Mouse (Mus musculus): ENCODE measurements around the gene Gm17018. TPM values are rescaled to one million over a fixed set of nuclear protein-coding genes. Genes with fewer than 3 reads are reported as not detected.

The Gm17018 gene
- total RNA-seq, 2 experiments from 2014 or later: 0.68 to 1.2 TPM

DNA sequence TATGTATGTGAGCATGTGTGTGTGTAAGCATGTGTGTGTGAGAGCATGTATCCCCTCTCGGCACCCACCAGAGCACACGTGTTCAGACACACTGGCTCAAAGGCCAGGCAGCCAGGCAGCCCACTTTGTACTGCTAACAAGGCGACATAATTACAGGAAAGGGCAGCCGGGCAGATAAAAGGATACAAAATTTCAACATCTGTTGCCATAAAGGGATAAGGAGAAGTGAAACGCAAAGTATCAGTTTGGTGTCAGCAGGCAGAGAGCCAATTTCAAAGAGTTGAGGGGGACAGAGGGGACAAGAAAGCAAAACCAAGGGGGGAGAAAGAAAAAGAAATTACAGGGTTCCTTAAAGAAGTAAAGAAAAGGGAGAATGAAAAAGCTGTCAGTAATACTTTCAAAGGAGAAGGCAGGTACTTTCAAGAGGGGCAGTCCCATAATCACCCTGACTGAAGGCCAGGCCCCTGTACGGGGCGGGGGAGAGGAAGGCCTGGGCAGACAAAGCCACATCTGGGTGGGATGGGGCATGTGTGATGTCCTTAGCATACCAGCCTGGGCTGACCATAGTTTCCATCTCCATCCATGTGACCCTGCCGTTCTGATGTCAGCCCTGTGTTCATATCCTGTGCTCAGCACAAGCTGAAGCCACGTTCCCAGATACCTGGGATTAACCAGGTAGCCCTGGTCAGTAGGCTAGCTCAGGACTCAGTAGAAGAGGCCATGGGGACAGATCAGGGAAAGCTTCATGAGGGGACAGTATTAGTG is 24.6 kb downstream of the Gm17018 start:
- ATAC-seq (replicated peaks; ENCODE audit: low FRiP score, poor library complexity, severe bottlenecking): no peak

- no peak for ATAC-seq (replicated peaks; ENCODE audit: low FRiP score, poor library complexity, severe bottlenecking)
Measured at GRCm38 (mm10) chr19:45586850-45587249, 26.4 kb downstream of the Gm17018 start.

DNA sequence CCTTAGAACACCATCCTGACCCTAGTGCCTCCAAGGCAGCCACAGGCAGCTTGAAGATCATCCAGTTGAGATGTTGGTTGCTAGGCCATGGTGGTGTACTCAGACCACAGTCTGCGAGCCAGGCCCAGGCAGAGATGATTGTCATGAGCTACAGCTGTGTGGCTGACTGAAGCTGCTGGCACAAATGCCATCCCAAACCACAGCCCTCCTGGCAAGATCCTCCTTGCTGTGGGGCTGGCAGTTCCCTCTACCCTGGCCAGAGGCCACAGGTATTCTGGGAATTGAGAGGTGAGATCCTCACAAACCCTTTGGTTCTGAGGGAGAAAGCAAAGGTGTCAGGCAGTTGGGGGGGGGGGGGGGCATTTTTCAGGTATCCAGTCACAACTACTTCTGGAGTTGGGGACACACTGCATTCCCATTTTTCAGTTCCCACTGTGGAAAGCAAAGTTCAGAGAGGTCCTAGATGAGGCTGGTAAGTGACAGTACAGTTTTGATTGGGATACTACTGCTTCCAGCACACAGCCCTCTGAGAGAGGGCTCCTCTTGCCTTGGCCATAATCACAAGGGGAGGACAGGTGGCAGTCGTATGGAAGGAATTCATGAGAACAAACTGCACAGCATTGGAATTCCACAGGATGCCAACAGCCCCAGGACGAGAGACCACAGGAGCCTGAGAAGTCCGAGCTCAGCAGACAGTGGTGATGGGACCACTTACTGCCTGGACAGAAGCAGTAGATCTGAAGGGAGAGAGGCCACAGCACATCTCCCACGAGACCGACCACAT is 27.3 kb downstream of the Gm17018 start:
- ATAC-seq (replicated peaks; ENCODE audit: low FRiP score, poor library complexity, severe bottlenecking): no peak

DNA sequence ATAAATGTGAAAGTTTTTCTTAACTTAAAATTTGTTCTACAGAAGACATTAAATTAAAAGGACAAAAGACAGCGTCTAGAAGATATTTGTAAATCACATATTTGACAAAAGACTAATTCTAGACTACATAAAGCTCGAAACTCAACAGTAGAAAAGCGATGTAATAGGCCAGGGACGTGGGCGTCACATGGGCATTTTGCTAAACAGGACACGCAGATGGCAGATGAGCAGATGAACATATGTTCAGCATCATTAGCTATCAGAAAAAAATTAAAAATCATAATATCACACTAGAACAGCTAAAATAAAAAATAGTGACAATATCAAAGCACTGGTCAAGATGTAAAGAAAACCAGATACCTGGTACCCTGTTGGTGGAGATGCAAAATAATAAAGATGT is 29.3 kb downstream of the Gm17018 start:
- ATAC-seq (replicated peaks; ENCODE audit: low FRiP score, poor library complexity, severe bottlenecking): no peak

- ATAC-seq (replicated peaks; ENCODE audit: low FRiP score, poor library complexity, severe bottlenecking): no peak
Measured at GRCm38 (mm10) chr19:45591704-45592103, 31.3 kb downstream of the Gm17018 start.

GRCm38 (mm10) chr19:45592916-45593315 is 32.5 kb downstream of the Gm17018 start:
- ATAC-seq (replicated peaks; ENCODE audit: low FRiP score, poor library complexity, severe bottlenecking): no peak

GRCm38 (mm10) chr19:45594079-45594478 is 33.7 kb downstream of the Gm17018 start:
- no peak for ATAC-seq (replicated peaks; ENCODE audit: low FRiP score, poor library complexity, severe bottlenecking)

- ATAC-seq (replicated peaks; ENCODE audit: low FRiP score, poor library complexity, severe bottlenecking): no peak
Measured at GRCm38 (mm10) chr19:45595481-45595880, 35.1 kb downstream of the Gm17018 start.

- ATAC-seq (replicated peaks; ENCODE audit: low FRiP score, poor library complexity, severe bottlenecking): no peak
Measured at GRCm38 (mm10) chr19:45596019-45596418, 35.6 kb downstream of the Gm17018 start.

- no peak for ATAC-seq (replicated peaks; ENCODE audit: low FRiP score, poor library complexity, severe bottlenecking)
Measured at GRCm38 (mm10) chr19:45596434-45596833, 36.0 kb downstream of the Gm17018 start.

DNA sequence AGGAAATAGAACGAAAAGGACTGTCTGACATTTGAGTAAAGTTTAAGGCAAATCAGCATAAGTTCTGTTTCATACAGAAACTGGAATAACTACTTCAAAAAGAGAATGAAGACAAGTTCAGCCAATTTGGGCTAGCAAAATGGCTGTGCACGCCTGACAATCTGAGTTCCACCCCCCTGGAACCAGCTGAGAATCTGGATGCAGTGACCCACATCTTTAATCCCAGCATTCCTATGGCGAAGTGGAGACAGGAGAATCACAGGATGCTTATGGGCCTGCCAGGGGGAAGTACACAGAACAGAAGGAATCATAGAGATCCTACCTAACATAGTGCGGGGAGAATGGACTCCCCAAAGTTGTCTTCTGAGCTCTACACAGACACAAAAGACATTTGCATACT is 36.7 kb downstream of the Gm17018 start:
- no peak for ATAC-seq (replicated peaks; ENCODE audit: low FRiP score, poor library complexity, severe bottlenecking)

GRCm38 (mm10) chr19:45602606-45603005 is 42.2 kb downstream of the Gm17018 start:
- ATAC-seq (replicated peaks; ENCODE audit: low FRiP score, poor library complexity, severe bottlenecking): no peak

- no peak for ATAC-seq (replicated peaks; ENCODE audit: low FRiP score, poor library complexity, severe bottlenecking)
Measured at GRCm38 (mm10) chr19:45606701-45607100, 46.3 kb downstream of the Gm17018 start.

- ATAC-seq (replicated peaks; ENCODE audit: low FRiP score, poor library complexity, severe bottlenecking): no peak
Measured at GRCm38 (mm10) chr19:45607479-45607878, 47.1 kb downstream of the Gm17018 start.

DNA sequence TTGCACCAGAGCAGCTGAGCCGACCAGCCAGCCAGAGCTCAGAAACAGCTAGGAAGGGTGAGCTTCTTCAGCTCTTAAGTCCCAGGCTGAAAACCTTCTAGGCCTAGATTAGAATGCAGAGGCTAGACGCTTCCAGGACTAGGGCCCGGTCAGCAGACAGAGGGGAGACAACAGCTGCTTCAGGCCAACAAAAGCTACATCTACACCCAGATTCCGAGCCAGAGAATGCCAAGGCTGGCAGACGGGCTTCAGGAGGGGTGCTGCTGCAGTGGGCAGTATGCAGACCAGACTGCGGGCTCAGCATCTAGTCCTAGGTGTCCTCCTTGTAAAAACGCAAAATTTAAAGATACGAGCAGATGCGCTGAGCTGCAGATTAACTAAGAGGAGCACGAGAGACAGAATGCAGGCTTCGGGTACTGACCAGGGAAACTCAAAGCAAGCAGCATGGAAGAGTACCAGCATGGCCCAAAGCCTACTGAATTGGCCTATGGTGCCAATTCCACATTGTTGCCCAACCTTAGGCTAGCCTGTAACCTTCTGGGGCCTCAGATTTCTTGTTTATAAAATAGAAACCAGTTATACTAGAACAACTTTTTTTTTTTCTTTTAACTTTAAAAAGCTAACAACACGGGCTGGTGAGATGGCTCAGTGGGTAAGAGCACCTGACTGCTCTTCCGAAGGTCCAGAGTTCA is 48.4 kb downstream of the Gm17018 start:
- no peak for ATAC-seq (replicated peaks; ENCODE audit: low FRiP score, poor library complexity, severe bottlenecking)

GRCm38 (mm10) chr19:45610823-45611222 is 50.4 kb downstream of the Gm17018 start:
- ATAC-seq (replicated peaks; ENCODE audit: low FRiP score, poor library complexity, severe bottlenecking): no peak

- ATAC-seq (replicated peaks; ENCODE audit: low FRiP score, poor library complexity, severe bottlenecking): no peak
Measured at GRCm38 (mm10) chr19:45614375-45614774, 54.0 kb downstream of the Gm17018 start.

DNA sequence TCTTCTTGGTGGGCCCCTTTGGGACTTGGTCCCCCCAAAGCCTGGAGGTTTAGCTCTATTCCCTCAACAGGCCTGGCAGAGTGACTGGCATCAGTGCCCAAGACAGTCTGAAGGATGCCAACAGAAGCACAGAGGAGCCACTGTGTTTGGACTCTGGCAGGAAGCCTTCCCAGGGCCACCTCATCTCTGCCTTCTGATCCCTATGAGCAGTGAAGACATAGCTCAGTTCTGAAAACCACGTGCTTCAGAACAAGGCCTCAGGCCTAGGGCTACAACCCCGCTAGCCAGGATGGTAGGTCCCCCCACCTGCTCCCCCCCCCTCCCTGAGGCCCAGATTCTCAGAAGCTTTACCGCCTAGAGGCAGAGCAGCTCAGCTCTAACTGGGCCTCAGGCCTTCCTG is 54.5 kb downstream of the Gm17018 start:
- ATAC-seq (replicated peaks; ENCODE audit: low FRiP score, poor library complexity, severe bottlenecking): no peak

- ATAC-seq (replicated peaks; ENCODE audit: low FRiP score, poor library complexity, severe bottlenecking): 0 out of 2 replicates have a peak, but pooled peaks have one; percentile 26
Measured at GRCm38 (mm10) chr19:45615415-45616213, 55.2 kb downstream of the Gm17018 start.

- no peak for ATAC-seq (replicated peaks; ENCODE audit: low FRiP score, poor library complexity, severe bottlenecking)
Measured at GRCm38 (mm10) chr19:45616214-45616518, 55.8 kb downstream of the Gm17018 start.
